Mouse (Mus musculus): ENCODE data around the gene Usf3. TPM values are rescaled to one million over a fixed set of nuclear protein-coding genes. Genes with fewer than 3 reads are reported as not detected.

Usf3 gene
- polyA plus RNA-seq (2012; ENCODE audit: low replicate concordance): 6.7 and 10.0 TPM in 2 replicates

GRCm38 (mm10) chr16:44173155-44173941 lies at the start of gene Usf3:
TSS of gene Usf3 (plus strand) at chr16:44173246.

GRCm38 (mm10) chr16:44139536-44140185 lies 33.4 kb upstream of the Usf3 start, which contains the start of the genes Atp6v1a and Naa50:
TSS of gene Atp6v1a (minus strand) at chr16:44139705.
TSS of gene Naa50 (plus strand) at chr16:44139830.

Other genes with a start within 250 kb of the Usf3 start
- 2.0 and 6.8 TPM in 2 replicates for gene Qtrt2, start 246.4 kb upstream of the Usf3 start, polyA plus RNA-seq (2012; ENCODE audit: low replicate concordance)
- gene Zdhhc23, start 193.5 kb upstream of the Usf3 start, polyA plus RNA-seq (2012; ENCODE audit: low replicate concordance): 11.7 and 13.5 TPM in 2 replicates
- 0.17 and 0.53 TPM in 2 replicates for gene Gramd1c, start 109.9 kb upstream of the Usf3 start, polyA plus RNA-seq (2012; ENCODE audit: low replicate concordance)
- gene Atp6v1a, start 33.5 kb upstream of the Usf3 start, polyA plus RNA-seq (2012; ENCODE audit: low replicate concordance): 1.6 and 4.2 TPM in 2 replicates
- 13.7 and 18.7 TPM in 2 replicates for gene Naa50, start 33.4 kb upstream of the Usf3 start, polyA plus RNA-seq (2012; ENCODE audit: low replicate concordance)
- 29.7 and 89.7 TPM in 2 replicates for gene Sidt1, start 159.9 kb downstream of the Usf3 start, polyA plus RNA-seq (2012; ENCODE audit: low replicate concordance)
- gene Spice1, start 173.9 kb downstream of the Usf3 start, polyA plus RNA-seq (2012; ENCODE audit: low replicate concordance): 4.8 and 6.5 TPM in 2 replicates
- not detected in 2 replicates for gene Cfap44, start 221.6 kb downstream of the Usf3 start, polyA plus RNA-seq (2012; ENCODE audit: low replicate concordance)